Mouse (Mus musculus) testis, adult 2 months (tissue): ENCODE results near the gene Zfp536. TPM values are rescaled to one million over a fixed set of nuclear protein-coding genes. Genes with fewer than 3 reads are reported as not detected.
A peak's percentile ranks its signal among the peaks of the same experiment; 100 is the strongest.

Experiments
- H3K27ac ChIP-seq: fragments of 200-500 bp; 2 replicates; pipeline ENCODE4 v1.5.1; 2012; ENCODE audit warnings: low read depth, low read length; ENCODE audit not compliant: control insufficient read depth, insufficient read depth
- H3K27me3 ChIP-seq: fragments of 200-500 bp; 2 replicates; pipeline ENCODE4 v1.6.1; 2012; ENCODE audit warnings: mild to moderate bottlenecking, low read length, moderate library complexity; ENCODE audit not compliant: control insufficient read depth, insufficient read depth
- H3K36me3 ChIP-seq: fragments of 200-500 bp; 2 replicates; pipeline ENCODE4 v1.6.1; 2012; ENCODE audit warnings: mild to moderate bottlenecking, low read length; ENCODE audit not compliant: control insufficient read depth, insufficient read depth
- H3K4me1 ChIP-seq: fragments of 200-500 bp; 2 replicates; pipeline ENCODE4 v1.6.1; 2012; ENCODE audit warnings: low read length; ENCODE audit not compliant: control insufficient read depth, insufficient read depth
- H3K4me3 ChIP-seq: fragments of 200-500 bp; 2 replicates; pipeline ENCODE4 v1.5.1; 2012; ENCODE audit warnings: low read depth, mild to moderate bottlenecking, low read length, moderate library complexity, mixed read lengths; ENCODE audit not compliant: control insufficient read depth
- CTCF ChIP-seq: fragments of 200-500 bp; IDR thresholded peaks from 2 replicates; pipeline ENCODE4 v1.5.1; 2012; ENCODE audit warnings: low read depth, mild to moderate bottlenecking, inconsistent platforms, low read length, moderate library complexity; ENCODE audit not compliant: control insufficient read depth, insufficient read depth, insufficient replicate concordance
- POLR2A ChIP-seq: fragments of 200-500 bp; IDR thresholded peaks from 2 replicates; pipeline ENCODE4 v1.6.1; 2012; ENCODE audit warnings: low read depth, mild to moderate bottlenecking, inconsistent platforms, low read length, moderate library complexity; ENCODE audit not compliant: control insufficient read depth
- polyA plus RNA-seq: library from polyadenylated mRNA; depleted of rRNA; stranded (reverse); fragments of >200 nt; gene quantifications from 2 replicates; pipeline ENCODE4 v1.2.3, GENCODE M21; 2012

Gene Zfp536
- polyA plus RNA-seq, 1 experiment, result 3.9 TPM

- no peaks in the 10 kb centered on the region for H3K27me3 ChIP-seq
- H3K4me1 ChIP-seq, result no peaks in the 10 kb centered on the region
- TF ChIP-seq POLR2A, result no peak
- TF ChIP-seq CTCF, result no peak
- H3K36me3 ChIP-seq, result no peaks in the 10 kb centered on the region
- no peak overlapping the region for H3K4me3 ChIP-seq
- H3K27ac ChIP-seq, result no peak overlapping the region
Observed at GRCm38 (mm10) chr7:37559851-37560250, 213.6 kb downstream of the Zfp536 start.

- Histone ChIP-seq H3K36me3 (no peaks in the 10 kb centered on the region), H3K4me1 (no peaks in the 10 kb centered on the region), H3K27me3 (no peaks in the 10 kb centered on the region), H3K27ac (no peak overlapping the region), H3K4me3 (no peak overlapping the region)
- TF ChIP-seq CTCF (no peak), POLR2A (no peak)
Observed at GRCm38 (mm10) chr7:37559341-37559740, 214.1 kb downstream of the Zfp536 start.

- Histone ChIP-seq H3K4me1 (no peaks in the 10 kb centered on the region), H3K27ac (no peak overlapping the region), H3K27me3 (no peaks in the 10 kb centered on the region), H3K4me3 (no peak overlapping the region), H3K36me3 (no peaks in the 10 kb centered on the region)
- no peak for TF ChIP-seq CTCF
- TF ChIP-seq POLR2A, result no peak
Observed at GRCm38 (mm10) chr7:37556811-37557210, 216.6 kb downstream of the Zfp536 start.

- Histone ChIP-seq H3K4me1 (no peaks in the 10 kb centered on the region), H3K4me3 (no peak overlapping the region), H3K36me3 (no peaks in the 10 kb centered on the region), H3K27me3 (no peaks in the 10 kb centered on the region), H3K27ac (no peak overlapping the region)
- TF ChIP-seq CTCF (no peak), POLR2A (no peak)
Observed at GRCm38 (mm10) chr7:37554405-37554804, 219.0 kb downstream of the Zfp536 start.

GRCm38 (mm10) chr7:37553646-37554045 lies 219.8 kb downstream of the Zfp536 start:
- Histone ChIP-seq H3K36me3 (no peaks in the 10 kb centered on the region), H3K27me3 (no peaks in the 10 kb centered on the region), H3K4me1 (no peaks in the 10 kb centered on the region), H3K4me3 (no peak overlapping the region), H3K27ac (no peak overlapping the region)
- TF ChIP-seq POLR2A, result no peak
- no peak for TF ChIP-seq CTCF

GRCm38 (mm10) chr7:37552384-37552783 lies 221.1 kb downstream of the Zfp536 start:
- TF ChIP-seq CTCF (no peak), POLR2A (no peak)
- no peaks in the 10 kb centered on the region for H3K27me3 ChIP-seq
- no peak overlapping the region for H3K27ac ChIP-seq
- no peaks in the 10 kb centered on the region for H3K4me1 ChIP-seq
- no peak overlapping the region for H3K4me3 ChIP-seq
- no peaks in the 10 kb centered on the region for H3K36me3 ChIP-seq

- H3K36me3 ChIP-seq, result no peaks in the 10 kb centered on the region
- H3K4me1 ChIP-seq, result no peaks in the 10 kb centered on the region
- H3K27ac ChIP-seq, result no peak overlapping the region
- H3K27me3 ChIP-seq, result no peaks in the 10 kb centered on the region
- TF ChIP-seq POLR2A (no peak), CTCF (0 out of 2 replicates have a peak, but pooled peaks have one; percentile 15)
- H3K4me3 ChIP-seq, result no peak overlapping the region
Observed at GRCm38 (mm10) chr7:37548805-37549204, 224.6 kb downstream of the Zfp536 start.

- H3K27ac ChIP-seq, result no peak overlapping the region
- no peak for TF ChIP-seq POLR2A
- no peak for TF ChIP-seq CTCF
- peaks cover 3% of the 10 kb centered on the region; the same call in 1 of the 2 replicates for H3K4me1 ChIP-seq
- H3K36me3 ChIP-seq, result no peaks in the 10 kb centered on the region
- no peaks in the 10 kb centered on the region for H3K27me3 ChIP-seq
- no peak overlapping the region for H3K4me3 ChIP-seq
Observed at GRCm38 (mm10) chr7:37544011-37544410, 229.4 kb downstream of the Zfp536 start.
